8 mouse cellular contexts compared by ENCODE assay signal in genomic region chr2:53083241-53083640, GRCm38 (mm10).
DNase-seq lines count a peak whose midpoint lies in the region; ATAC-seq lines count a peak whose summit lies in the region.

No protein-coding gene starts in this region.

- no peak overlapping the region for H3K4me3 ChIP-seq in midbrain, embryonic 14.5 days (replicated peaks; ENCODE audit: low read depth, low read length)
- no peak overlapping the region for H3K4me3 ChIP-seq in midbrain, embryonic 13.5 days (replicated peaks)
- no peak overlapping the region for H3K4me3 ChIP-seq in forebrain, embryonic 14.5 days (ENCODE audit: low read depth, low read length)
- no peak overlapping the region for H3K4me3 ChIP-seq in hindbrain, embryonic 13.5 days

- no peak; the same call in 1 of the 2 replicates for ATAC-seq in midbrain, embryonic 14.5 days (ENCODE audit: low FRiP score, low TSS enrichment)
- ATAC-seq in midbrain, embryonic 13.5 days, result no peak
- ATAC-seq in forebrain, embryonic 14.5 days, result no peak
- no peak for ATAC-seq in hindbrain, embryonic 13.5 days (ENCODE audit: low FRiP score)

- H3K4me1 ChIP-seq in midbrain, embryonic 14.5 days (ENCODE audit: control insufficient read depth, insufficient read depth, low read length), result no peaks in the 10 kb centered on the region
- H3K4me1 ChIP-seq in midbrain, embryonic 13.5 days (replicated peaks), result 0 out of 2 replicates have a peak, but pooled peaks cover 5% of the 10 kb centered on the region
- H3K4me1 ChIP-seq in forebrain, embryonic 14.5 days (ENCODE audit: control insufficient read depth, insufficient read depth, low read length), result peaks cover 5% of the 10 kb centered on the region
- peaks cover 14% of the 10 kb centered on the region for H3K4me1 ChIP-seq in hindbrain, embryonic 13.5 days (replicated peaks)

- no peak overlapping the region for H3K27ac ChIP-seq in midbrain, embryonic 14.5 days (replicated peaks; ENCODE audit: low read depth, low read length)
- no peak overlapping the region for H3K27ac ChIP-seq in midbrain, embryonic 13.5 days
- no peak overlapping the region for H3K27ac ChIP-seq in forebrain, embryonic 14.5 days (ENCODE audit: low read depth, low read length)
- H3K27ac ChIP-seq in hindbrain, embryonic 13.5 days, result no peak overlapping the region

- no peak overlapping the region for H3K4me2 ChIP-seq in midbrain, embryonic 14.5 days (ENCODE audit: low read length)
- H3K4me2 ChIP-seq in midbrain, embryonic 13.5 days (replicated peaks), result no peak overlapping the region
- no peak overlapping the region for H3K4me2 ChIP-seq in forebrain, embryonic 14.5 days (ENCODE audit: low read length)
- no peak overlapping the region for H3K4me2 ChIP-seq in hindbrain, embryonic 13.5 days

- intact Hi-C loops in gastrocnemius, postnatal 36 days (cut with DNase I), result loop anchor here (2.0 to 5.0 kb wide), 2 partner anchors 76 to 324 kb away; no protein-coding TSS in a partner anchor

- 43% methylated on average over 1 of the region's 1 CpGs for WGBS in midbrain, embryonic 14.5 days
- WGBS in midbrain, embryonic 13.5 days, result 21% methylated on average over 1 of the region's 1 CpGs
- WGBS in forebrain, embryonic 14.5 days, result 33% methylated on average over 1 of the region's 1 CpGs
- WGBS in hindbrain, embryonic 13.5 days, result 38% methylated on average over 1 of the region's 1 CpGs

- peak; percentile 20 for DNase-seq in cerebellum, adult 8-10 months
- DNase-seq in cerebellum, adult 11-12 months, result no peak
- DNase-seq in midbrain, embryonic 14.5 days, result peak; percentile 64
- DNase-seq in forebrain, embryonic 14.5 days (ENCODE audit: low spot score), result peak; percentile 44
- peak; percentile 15 for DNase-seq in skeletal muscle tissue, adult 2 months (ENCODE audit: low read depth, low spot score)
- no peak for DNase-seq in gastrocnemius, postnatal 36 days

- H3K9me3 ChIP-seq in midbrain, embryonic 14.5 days (ENCODE audit: control insufficient read depth, low read length), result no peaks in the 10 kb centered on the region
- H3K9me3 ChIP-seq in midbrain, embryonic 13.5 days, result no peaks in the 10 kb centered on the region
- no peaks in the 10 kb centered on the region for H3K9me3 ChIP-seq in forebrain, embryonic 14.5 days (replicated peaks; ENCODE audit: control insufficient read depth, low read length)
- no peaks in the 10 kb centered on the region for H3K9me3 ChIP-seq in hindbrain, embryonic 13.5 days

- no peaks in the 10 kb centered on the region for H3K27me3 ChIP-seq in midbrain, embryonic 14.5 days (ENCODE audit: control insufficient read depth, insufficient read depth, low read length)
- H3K27me3 ChIP-seq in midbrain, embryonic 13.5 days, result no peaks in the 10 kb centered on the region
- no peaks in the 10 kb centered on the region for H3K27me3 ChIP-seq in forebrain, embryonic 14.5 days (replicated peaks; ENCODE audit: control insufficient read depth, insufficient read depth, low read length)
- no peaks in the 10 kb centered on the region for H3K27me3 ChIP-seq in hindbrain, embryonic 13.5 days

- no peak overlapping the region for H3K9ac ChIP-seq in midbrain, embryonic 14.5 days (replicated peaks; ENCODE audit: low read length)
- no peak overlapping the region for H3K9ac ChIP-seq in midbrain, embryonic 13.5 days (replicated peaks)
- no peak overlapping the region for H3K9ac ChIP-seq in forebrain, embryonic 14.5 days (ENCODE audit: low read length)
- no peak overlapping the region for H3K9ac ChIP-seq in hindbrain, embryonic 13.5 days

- H3K36me3 ChIP-seq in midbrain, embryonic 14.5 days (ENCODE audit: control insufficient read depth, insufficient read depth, low read length), result no peaks in the 10 kb centered on the region
- no peaks in the 10 kb centered on the region for H3K36me3 ChIP-seq in midbrain, embryonic 13.5 days
- no peaks in the 10 kb centered on the region for H3K36me3 ChIP-seq in forebrain, embryonic 14.5 days (ENCODE audit: control insufficient read depth, insufficient read depth, low read length)
- H3K36me3 ChIP-seq in hindbrain, embryonic 13.5 days, result no peaks in the 10 kb centered on the region

Comparison
In these comparisons a context has a peak if more than half of its experiments do, and no peak if none do; other contexts are left out.
1. DNase-seq: peak in cerebellum, adult 8-10 months (single experiment), midbrain, embryonic 14.5 days (single experiment), forebrain, embryonic 14.5 days (single experiment) and skeletal muscle tissue, adult 2 months (single experiment); none in cerebellum, adult 11-12 months (single experiment) and gastrocnemius, postnatal 36 days (0 of 2).